Mouse (Mus musculus): ENCODE results near the gene Ankrd9. TPM values are rescaled to one million over a fixed set of nuclear protein-coding genes. Genes with fewer than 3 reads are reported as not detected.

Gene Ankrd9
- polyA plus RNA-seq, 1 experiment from 2014 or later, result 14.2 TPM

GRCm38 (mm10) chr12:111007134-111008103, 28.6 kb upstream of the Ankrd9 start:
- Histone ChIP-seq H3K36me3 (ENCODE audit: control insufficient read depth, insufficient read depth, low read length) (no peaks in the 10 kb centered on the region), H3K4me2 (ENCODE audit: low read length) (no peak overlapping the region), H3K4me1 (ENCODE audit: control insufficient read depth, insufficient read depth, low read depth, low read length) (peaks cover 11% of the 10 kb centered on the region), H3K27ac (ENCODE audit: low read depth, low read length) (no peak overlapping the region), H3K9ac (ENCODE audit: low read depth, low read length) (no peak overlapping the region), H3K9me3 (ENCODE audit: control insufficient read depth, low read length) (no peaks in the 10 kb centered on the region), H3K4me3 (ENCODE audit: low read length) (no peak overlapping the region), H3K27me3 (replicated peaks; ENCODE audit: control insufficient read depth, insufficient read depth, low read length) (no peaks in the 10 kb centered on the region)
- no peak for ATAC-seq
- 76% methylated on average over 14 of the region's 14 CpGs for WGBS

- no peaks in the 10 kb centered on the region for H3K9me3 ChIP-seq (ENCODE audit: control insufficient read depth, low read length)
- WGBS, result 52% methylated on average over 4 of the region's 5 CpGs
- no peak overlapping the region for H3K9ac ChIP-seq (ENCODE audit: low read depth, low read length)
- no peaks in the 10 kb centered on the region for H3K36me3 ChIP-seq (ENCODE audit: control insufficient read depth, insufficient read depth, low read length)
- H3K27me3 ChIP-seq (replicated peaks; ENCODE audit: control insufficient read depth, insufficient read depth, low read length), result no peaks in the 10 kb centered on the region
- no peak overlapping the region for H3K27ac ChIP-seq (ENCODE audit: low read depth, low read length)
- no peak overlapping the region for H3K4me3 ChIP-seq (ENCODE audit: low read length)
- peaks cover 11% of the 10 kb centered on the region for H3K4me1 ChIP-seq (ENCODE audit: control insufficient read depth, insufficient read depth, low read depth, low read length)
- H3K4me2 ChIP-seq (ENCODE audit: low read length), result no peak overlapping the region
- ATAC-seq, result no peak
Measured at GRCm38 (mm10) chr12:111006339-111006738, 27.5 kb upstream of the Ankrd9 start.

- no peak overlapping the region for H3K4me3 ChIP-seq (ENCODE audit: low read length)
- no peaks in the 10 kb centered on the region for H3K27me3 ChIP-seq (replicated peaks; ENCODE audit: control insufficient read depth, insufficient read depth, low read length)
- H3K36me3 ChIP-seq (ENCODE audit: control insufficient read depth, insufficient read depth, low read length), result no peaks in the 10 kb centered on the region
- 0 out of 2 replicates have a peak overlapping the region, but pooled peaks have one; percentile 3 for H3K9ac ChIP-seq (ENCODE audit: low read depth, low read length)
- WGBS, result 82% methylated on average over 6 of the region's 6 CpGs
- no peak overlapping the region for H3K4me2 ChIP-seq (ENCODE audit: low read length)
- no peak for ATAC-seq
- no peaks in the 10 kb centered on the region for H3K9me3 ChIP-seq (ENCODE audit: control insufficient read depth, low read length)
- H3K4me1 ChIP-seq (ENCODE audit: control insufficient read depth, insufficient read depth, low read depth, low read length), result peaks cover 11% of the 10 kb centered on the region
- no peak overlapping the region for H3K27ac ChIP-seq (ENCODE audit: low read depth, low read length)
Measured at GRCm38 (mm10) chr12:111005803-111006202, 27.0 kb upstream of the Ankrd9 start.

GRCm38 (mm10) chr12:111004142-111004541, 25.3 kb upstream of the Ankrd9 start:
- Histone ChIP-seq H3K36me3 (ENCODE audit: control insufficient read depth, insufficient read depth, low read length) (no peaks in the 10 kb centered on the region), H3K9me3 (ENCODE audit: control insufficient read depth, low read length) (no peaks in the 10 kb centered on the region), H3K4me1 (ENCODE audit: control insufficient read depth, insufficient read depth, low read depth, low read length) (peaks cover 9% of the 10 kb centered on the region), H3K4me3 (ENCODE audit: low read length) (no peak overlapping the region), H3K4me2 (ENCODE audit: low read length) (no peak overlapping the region), H3K27ac (ENCODE audit: low read depth, low read length) (no peak overlapping the region), H3K27me3 (replicated peaks; ENCODE audit: control insufficient read depth, insufficient read depth, low read length) (no peaks in the 10 kb centered on the region), H3K9ac (ENCODE audit: low read depth, low read length) (no peak overlapping the region)
- WGBS, result 88% methylated on average over 9 of the region's 9 CpGs
- no peak for ATAC-seq

GRCm38 (mm10) chr12:111000956-111001355, 22.1 kb upstream of the Ankrd9 start:
- Histone ChIP-seq H3K9ac (ENCODE audit: low read depth, low read length) (no peak overlapping the region), H3K9me3 (ENCODE audit: control insufficient read depth, low read length) (0 out of 2 replicates have a peak, but pooled peaks cover 2% of the 10 kb centered on the region), H3K27me3 (replicated peaks; ENCODE audit: control insufficient read depth, insufficient read depth, low read length) (no peaks in the 10 kb centered on the region), H3K4me2 (ENCODE audit: low read length) (no peak overlapping the region), H3K36me3 (ENCODE audit: control insufficient read depth, insufficient read depth, low read length) (no peaks in the 10 kb centered on the region), H3K4me1 (ENCODE audit: control insufficient read depth, insufficient read depth, low read depth, low read length) (no peaks in the 10 kb centered on the region), H3K4me3 (ENCODE audit: low read length) (no peak overlapping the region), H3K27ac (ENCODE audit: low read depth, low read length) (no peak overlapping the region)
- ATAC-seq, result no peak
- 91% methylated on average over 7 of the region's 7 CpGs for WGBS

GRCm38 (mm10) chr12:110999820-111000219, 21.0 kb upstream of the Ankrd9 start:
- Histone ChIP-seq H3K27me3 (replicated peaks; ENCODE audit: control insufficient read depth, insufficient read depth, low read length) (no peaks in the 10 kb centered on the region), H3K9ac (ENCODE audit: low read depth, low read length) (no peak overlapping the region), H3K4me3 (ENCODE audit: low read length) (no peak overlapping the region), H3K36me3 (ENCODE audit: control insufficient read depth, insufficient read depth, low read length) (no peaks in the 10 kb centered on the region), H3K4me1 (ENCODE audit: control insufficient read depth, insufficient read depth, low read depth, low read length) (no peaks in the 10 kb centered on the region), H3K4me2 (ENCODE audit: low read length) (no peak overlapping the region), H3K9me3 (ENCODE audit: control insufficient read depth, low read length) (0 out of 2 replicates have a peak, but pooled peaks cover 2% of the 10 kb centered on the region), H3K27ac (ENCODE audit: low read depth, low read length) (no peak overlapping the region)
- no peak for ATAC-seq
- WGBS, result 97% methylated on average over 2 of the region's 2 CpGs

GRCm38 (mm10) chr12:110998092-110998491, 19.3 kb upstream of the Ankrd9 start:
- Histone ChIP-seq H3K27ac (ENCODE audit: low read depth, low read length) (no peak overlapping the region), H3K4me2 (ENCODE audit: low read length) (no peak overlapping the region), H3K27me3 (replicated peaks; ENCODE audit: control insufficient read depth, insufficient read depth, low read length) (no peaks in the 10 kb centered on the region), H3K36me3 (ENCODE audit: control insufficient read depth, insufficient read depth, low read length) (no peaks in the 10 kb centered on the region), H3K4me3 (ENCODE audit: low read length) (no peak overlapping the region), H3K9ac (ENCODE audit: low read depth, low read length) (no peak overlapping the region), H3K4me1 (ENCODE audit: control insufficient read depth, insufficient read depth, low read depth, low read length) (no peaks in the 10 kb centered on the region), H3K9me3 (ENCODE audit: control insufficient read depth, low read length) (0 out of 2 replicates have a peak, but pooled peaks cover 2% of the 10 kb centered on the region)
- WGBS, result 98% methylated on average over 11 of the region's 11 CpGs
- no peak for ATAC-seq

- no peaks in the 10 kb centered on the region for H3K27me3 ChIP-seq (replicated peaks; ENCODE audit: control insufficient read depth, insufficient read depth, low read length)
- no peak overlapping the region for H3K4me3 ChIP-seq (ENCODE audit: low read length)
- 32% methylated on average over 12 of the region's 12 CpGs for whole genome bisulfite sequencing
- 0 out of 2 replicates have a peak, but pooled peaks cover 2% of the 10 kb centered on the region for H3K9me3 ChIP-seq (ENCODE audit: control insufficient read depth, low read length)
- H3K4me1 ChIP-seq (ENCODE audit: control insufficient read depth, insufficient read depth, low read depth, low read length), result peaks cover 4% of the 10 kb centered on the region; the same call in 1 of the 2 replicates
- H3K27ac ChIP-seq (ENCODE audit: low read depth, low read length), result no peak overlapping the region
- no peak for ATAC-seq
- H3K4me2 ChIP-seq (ENCODE audit: low read length), result no peak overlapping the region
- no peak overlapping the region for H3K9ac ChIP-seq (ENCODE audit: low read depth, low read length)
- no peaks in the 10 kb centered on the region for H3K36me3 ChIP-seq (ENCODE audit: control insufficient read depth, insufficient read depth, low read length)
Measured at GRCm38 (mm10) chr12:110994666-110995065, 15.8 kb upstream of the Ankrd9 start.

GRCm38 (mm10) chr12:110993226-110993625, 14.4 kb upstream of the Ankrd9 start:
- H3K9me3 ChIP-seq (ENCODE audit: control insufficient read depth, low read length), result no peaks in the 10 kb centered on the region
- H3K4me3 ChIP-seq (ENCODE audit: low read length), result no peak overlapping the region
- H3K4me2 ChIP-seq (ENCODE audit: low read length), result no peak overlapping the region
- no peaks in the 10 kb centered on the region for H3K36me3 ChIP-seq (ENCODE audit: control insufficient read depth, insufficient read depth, low read length)
- H3K9ac ChIP-seq (ENCODE audit: low read depth, low read length), result no peak overlapping the region
- H3K27me3 ChIP-seq (replicated peaks; ENCODE audit: control insufficient read depth, insufficient read depth, low read length), result no peaks in the 10 kb centered on the region
- WGBS, result 100% methylated on average over 3 of the region's 3 CpGs
- H3K4me1 ChIP-seq (ENCODE audit: control insufficient read depth, insufficient read depth, low read depth, low read length), result peaks cover 4% of the 10 kb centered on the region; the same call in 1 of the 2 replicates
- no peak overlapping the region for H3K27ac ChIP-seq (ENCODE audit: low read depth, low read length)
- ATAC-seq, result no peak

All from hindbrain, embryonic 16.5 days (tissue).